Mouse (Mus musculus): ENCODE measurements at regions not wholly inside any gene's neighbourhood (a gene's known extent, or its start where the extent isn't known, plus 50 kb on each side); places are given as distances from the start of the nearest gene placed in this dataset.
"Not testable (repeated sequence)": the region's sequence is repeated elsewhere in the genome, so short reads cannot be mapped to it uniquely, and the experiment has no call there.

DNA sequence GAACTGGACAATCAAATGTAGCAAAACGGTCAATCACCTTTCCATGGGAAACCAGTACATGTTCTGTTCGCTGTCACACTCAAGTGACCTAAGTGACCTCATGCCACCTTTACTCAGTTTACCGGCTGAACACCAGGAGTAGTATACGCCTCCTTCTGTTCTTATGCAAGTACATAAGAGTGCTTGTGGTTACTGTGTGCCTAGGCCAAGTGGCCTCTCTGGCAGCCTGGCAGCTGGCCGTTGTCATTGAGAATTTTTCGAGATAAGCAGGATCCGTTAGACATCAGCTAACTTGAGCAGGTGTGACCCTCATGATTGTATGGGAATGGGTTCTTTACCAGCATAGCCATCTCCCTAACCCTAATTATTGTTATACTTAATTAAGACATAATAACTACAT is 167.5 kb downstream of the Tomm20 start:
- DNase-seq (ENCODE audit: low read depth in 2 of 2, low spot score in 2 of 2): no peak

DNA sequence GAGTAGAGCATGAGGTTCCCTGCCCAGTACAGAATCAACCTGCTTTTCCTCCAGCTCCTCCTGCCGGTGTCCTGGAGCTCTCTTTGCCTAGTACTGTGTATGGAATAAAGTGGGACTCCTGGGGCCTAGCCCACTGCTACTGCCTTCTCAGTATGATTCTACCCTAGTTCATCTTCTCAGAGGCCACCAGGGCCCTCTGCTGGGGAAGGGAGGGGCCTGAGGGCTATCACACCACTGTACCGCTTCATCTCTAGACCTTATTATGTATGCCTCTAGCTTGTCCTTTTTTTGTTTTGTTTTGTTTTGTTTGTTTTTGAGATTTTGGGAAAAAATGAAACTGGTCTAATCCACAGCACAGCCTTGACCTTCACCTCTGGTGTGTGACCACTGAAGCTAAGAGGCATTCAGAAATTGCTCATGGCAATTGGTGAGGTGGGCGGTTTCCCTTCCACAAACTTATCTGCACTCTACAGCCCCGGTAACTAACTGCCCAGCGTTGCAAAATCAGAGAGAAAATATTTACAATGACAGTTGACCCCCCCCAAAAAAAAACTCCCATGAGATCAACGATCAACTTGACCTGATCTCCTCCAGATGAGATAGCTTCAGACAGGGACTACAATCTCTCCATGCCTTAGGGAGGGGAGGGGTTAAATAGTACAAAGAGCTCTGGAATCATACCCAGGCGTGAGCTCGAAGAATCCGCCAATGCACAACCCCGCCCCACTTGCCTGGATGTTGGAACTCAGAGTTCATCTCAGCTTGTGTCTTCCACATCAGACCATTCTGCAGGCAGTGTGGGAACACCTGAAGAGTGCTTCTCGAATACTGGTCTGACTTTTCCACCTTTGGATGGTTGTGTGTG is 168.8 kb downstream of the Tomm20 start:
- no peak for DNase-seq (ENCODE audit: low read depth in 2 of 2, low spot score in 2 of 2)

DNA sequence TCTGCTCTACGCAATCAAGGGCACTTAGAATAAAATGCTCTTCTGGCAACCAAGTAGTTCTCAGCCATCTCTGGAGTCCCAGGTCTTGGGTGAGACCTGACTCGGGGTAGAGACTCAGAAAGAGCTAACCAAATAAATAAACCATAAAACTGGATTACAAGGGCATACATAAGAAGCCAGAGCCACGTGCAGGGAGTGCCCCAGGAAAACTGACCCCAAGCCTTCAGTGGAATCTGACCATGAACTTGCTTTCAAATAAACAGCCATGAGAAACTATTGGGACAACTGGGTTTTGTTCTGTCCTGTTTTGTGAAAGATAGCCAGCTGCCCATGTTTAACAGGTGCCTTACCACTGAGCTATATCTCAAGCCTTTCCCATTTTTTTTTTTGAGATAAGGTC is 170.3 kb downstream of the Tomm20 start:
- no peak for DNase-seq (ENCODE audit: low read depth in 2 of 2, low spot score in 2 of 2)

DNA sequence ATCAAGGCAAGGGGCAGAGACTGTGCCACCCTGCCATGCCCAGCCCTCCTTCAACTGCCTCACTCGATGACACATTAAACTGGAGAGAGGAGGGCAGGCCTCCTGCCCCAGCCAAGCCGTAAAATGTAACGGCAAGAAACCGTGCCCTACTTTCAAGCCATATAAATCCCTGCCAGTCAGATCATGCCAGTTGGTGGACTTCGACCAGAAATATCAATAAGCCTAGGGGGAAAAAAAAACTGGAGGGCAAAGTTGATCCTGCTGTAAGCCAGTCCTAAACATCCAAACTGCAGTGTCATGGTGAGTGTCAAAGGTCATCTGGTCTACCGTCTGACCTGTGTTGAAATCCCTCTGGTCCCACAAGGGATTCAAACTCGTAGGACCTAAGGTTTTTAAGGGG is 170.8 kb downstream of the Tomm20 start:
- DNase-seq (ENCODE audit: low read depth in 2 of 2, low spot score in 2 of 2): no peak

DNA sequence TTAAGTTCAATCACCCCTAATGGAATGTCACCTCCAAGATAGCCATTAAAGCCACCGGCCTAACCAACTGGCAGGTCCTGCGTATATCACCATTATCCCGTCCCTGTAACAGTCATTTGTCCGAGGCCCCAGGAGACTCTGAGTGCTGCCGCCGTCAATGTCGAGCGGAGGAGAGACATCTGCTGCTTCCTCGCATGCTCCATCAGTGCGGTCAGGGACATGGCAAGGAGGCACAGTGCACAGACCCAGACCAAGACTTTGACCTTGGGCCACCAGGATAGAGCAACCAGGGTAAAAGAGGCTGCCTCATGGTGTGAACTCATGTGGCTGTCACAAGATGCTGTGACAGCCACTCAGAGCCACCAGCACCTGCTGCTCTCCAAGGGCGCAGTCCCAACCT is 172.9 kb downstream of the Tomm20 start:
- DNase-seq (ENCODE audit: low read depth in 2 of 2, low spot score in 2 of 2): no peak

DNA sequence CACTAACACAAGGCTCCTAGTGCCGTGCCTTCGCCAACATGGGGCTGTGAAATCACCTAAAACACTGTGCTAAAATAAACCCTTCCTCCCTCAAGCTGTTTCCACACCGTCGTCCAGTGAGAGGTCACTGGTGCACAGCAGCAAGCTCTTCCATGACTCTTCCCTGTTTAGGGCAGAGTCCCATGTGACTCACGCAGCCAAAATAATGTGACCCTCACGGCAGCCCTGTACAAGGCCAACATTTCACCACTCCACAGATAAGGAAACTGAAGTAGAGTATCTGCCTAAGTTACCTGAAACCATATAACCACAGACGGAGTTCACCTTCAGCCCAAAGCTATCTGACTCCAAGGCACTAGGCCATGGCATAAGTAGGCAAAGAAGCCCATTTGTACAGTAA is 173.4 kb downstream of the Tomm20 start:
- DNase-seq (ENCODE audit: low read depth in 2 of 2, low spot score in 2 of 2): no peak

DNA sequence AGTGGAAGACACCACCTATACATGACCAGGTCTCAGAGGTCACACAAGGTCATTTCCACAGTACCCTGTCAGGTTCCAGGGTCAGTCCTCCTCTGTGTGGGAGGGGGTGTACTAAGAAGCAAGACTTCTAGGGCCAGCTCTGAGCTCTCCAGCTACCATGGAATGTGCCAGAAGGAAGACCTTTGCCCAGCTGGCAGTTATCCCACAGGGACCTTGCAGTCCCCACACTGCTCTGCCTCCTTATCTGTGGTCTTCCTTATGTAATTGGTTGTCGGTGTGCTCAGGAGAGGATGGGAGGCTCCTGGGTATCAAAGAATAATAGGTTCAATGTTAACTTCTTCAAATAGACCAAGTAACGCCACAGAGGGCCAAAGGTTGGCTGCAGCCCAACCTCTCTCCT is 175.3 kb downstream of the Tomm20 start:
- not testable (repeated sequence) for DNase-seq (ENCODE audit: low read depth in 2 of 2, low spot score in 2 of 2)

DNA sequence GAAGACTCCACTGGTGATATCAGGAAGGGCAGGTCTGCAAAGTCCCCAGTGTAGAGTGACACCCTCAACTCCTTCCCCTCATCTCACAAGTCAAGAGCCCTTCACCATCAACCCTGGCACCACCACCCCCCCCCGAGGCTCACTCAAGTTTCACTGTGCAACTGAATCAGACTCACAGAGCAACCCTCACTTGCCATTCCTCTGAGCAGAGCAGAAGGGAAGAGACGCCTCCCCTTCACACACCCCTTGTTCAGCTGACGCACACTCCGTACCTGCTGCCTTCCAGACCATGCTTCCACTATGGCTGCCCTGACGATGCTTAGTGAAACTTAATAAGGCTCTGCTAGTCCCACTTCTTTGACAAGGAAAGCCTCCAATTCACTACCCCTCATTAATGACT is 174.4 kb upstream of the Irf2bp2 start:
- DNase-seq (ENCODE audit: low read depth in 2 of 2, low spot score in 2 of 2): no peak

DNA sequence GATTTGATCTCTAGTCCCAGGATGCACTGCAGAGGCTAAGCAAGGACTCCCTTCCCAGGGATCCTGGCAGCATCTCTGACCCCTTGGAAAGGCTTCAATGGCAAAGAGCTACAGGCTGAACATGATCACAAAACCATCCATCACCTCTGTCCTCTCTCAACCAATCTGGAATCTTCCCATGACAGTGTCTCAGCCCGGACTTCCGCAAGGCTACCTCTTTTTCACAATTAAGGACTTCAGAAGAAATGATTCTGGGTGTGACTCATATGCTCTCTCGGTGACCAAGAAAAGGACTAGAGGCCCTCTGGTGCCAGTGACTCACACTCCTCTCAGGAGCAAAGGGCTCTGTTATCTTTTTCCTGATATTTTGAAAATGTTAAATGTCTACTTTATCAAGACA is 173.6 kb upstream of the Irf2bp2 start:
- no peak for DNase-seq (ENCODE audit: low read depth in 2 of 2, low spot score in 2 of 2)

DNA sequence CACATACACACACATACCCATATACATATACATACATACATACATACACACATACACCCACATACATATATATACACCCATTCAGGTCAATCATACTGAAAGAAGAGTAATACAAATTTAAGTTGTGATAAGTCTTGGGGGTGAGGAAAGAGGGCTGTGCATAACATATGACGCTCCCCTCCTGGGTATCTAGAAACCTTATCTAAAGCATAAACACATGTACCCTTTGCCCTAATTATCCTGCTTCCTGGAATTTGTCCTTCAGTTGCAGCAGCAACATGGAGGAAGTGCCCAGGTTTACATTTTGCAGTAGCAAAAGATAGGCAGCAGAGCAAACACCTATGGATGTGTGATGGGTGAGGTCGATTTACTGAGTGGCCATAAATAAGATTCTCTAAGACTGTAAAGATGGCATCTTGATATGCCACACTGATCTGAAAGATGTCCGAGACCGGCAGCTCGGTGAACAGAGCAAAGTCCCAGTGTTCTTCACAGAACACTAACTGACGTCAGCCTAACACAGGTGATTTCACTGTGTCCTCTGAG is 172.0 kb upstream of the Irf2bp2 start:
- DNase-seq (ENCODE audit: low read depth in 2 of 2, low spot score in 2 of 2): no peak

DNA sequence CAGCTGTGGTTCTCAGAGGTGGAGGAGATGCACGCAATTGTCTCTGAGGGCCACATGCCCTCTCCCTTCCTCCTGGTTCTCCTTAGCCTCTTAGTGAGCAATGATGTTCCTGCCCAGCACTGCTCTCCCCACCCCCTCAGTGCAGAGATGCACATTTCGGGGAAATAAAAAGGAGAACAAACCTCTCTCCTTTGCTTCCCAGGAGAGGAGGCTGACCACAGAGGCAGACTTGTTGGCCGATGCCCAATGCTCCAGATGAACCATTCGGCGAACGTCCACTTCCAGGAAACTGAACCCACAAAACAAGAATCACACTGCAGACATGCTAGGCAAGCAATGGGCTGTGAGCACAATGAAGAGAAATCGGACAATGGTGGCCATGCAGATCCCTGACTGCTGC is 169.8 kb upstream of the Irf2bp2 start:
- DNase-seq (ENCODE audit: low read depth in 2 of 2, low spot score in 2 of 2): no peak

DNA sequence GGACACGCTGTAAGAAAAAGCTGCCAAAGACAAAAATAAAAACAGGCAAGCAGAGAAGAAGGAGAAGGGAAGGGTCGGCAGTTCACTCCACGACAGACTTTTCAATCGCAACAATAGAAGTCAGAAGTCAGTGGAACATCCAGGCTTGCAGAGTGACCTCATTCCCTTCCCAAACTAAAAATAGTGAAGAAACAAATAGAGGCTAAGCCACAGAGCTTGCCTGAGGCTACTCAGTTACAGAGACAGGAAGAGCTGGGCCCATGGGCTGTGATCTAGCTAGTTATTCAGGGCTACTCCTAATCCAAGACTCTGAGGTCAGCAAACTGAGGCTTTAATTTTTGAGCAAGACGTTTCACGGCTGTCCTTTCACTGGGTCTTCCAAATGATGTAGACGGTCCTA is 165.9 kb upstream of the Irf2bp2 start:
- no peak for DNase-seq (ENCODE audit: low read depth in 2 of 2, low spot score in 2 of 2)

DNA sequence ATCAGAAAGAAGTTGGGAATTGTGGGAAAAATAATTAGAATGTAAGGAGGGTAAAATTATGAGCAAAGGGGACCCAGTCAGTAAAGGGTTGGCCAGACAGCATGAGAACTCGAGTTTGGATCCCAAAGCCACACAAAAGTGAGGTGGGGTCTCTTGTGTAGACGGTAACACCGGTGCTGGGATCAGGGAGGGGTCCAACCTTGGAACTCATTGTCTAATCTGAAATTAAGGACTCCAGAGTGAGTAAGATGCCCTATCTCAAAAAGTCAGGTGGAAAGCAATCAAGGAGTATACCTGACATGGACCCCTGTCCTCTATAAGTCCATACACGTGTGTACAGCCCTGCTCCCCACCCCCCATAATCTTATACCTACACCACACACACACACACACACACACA is 165.2 kb upstream of the Irf2bp2 start:
- no peak for DNase-seq (ENCODE audit: low read depth in 2 of 2, low spot score in 2 of 2)

DNA sequence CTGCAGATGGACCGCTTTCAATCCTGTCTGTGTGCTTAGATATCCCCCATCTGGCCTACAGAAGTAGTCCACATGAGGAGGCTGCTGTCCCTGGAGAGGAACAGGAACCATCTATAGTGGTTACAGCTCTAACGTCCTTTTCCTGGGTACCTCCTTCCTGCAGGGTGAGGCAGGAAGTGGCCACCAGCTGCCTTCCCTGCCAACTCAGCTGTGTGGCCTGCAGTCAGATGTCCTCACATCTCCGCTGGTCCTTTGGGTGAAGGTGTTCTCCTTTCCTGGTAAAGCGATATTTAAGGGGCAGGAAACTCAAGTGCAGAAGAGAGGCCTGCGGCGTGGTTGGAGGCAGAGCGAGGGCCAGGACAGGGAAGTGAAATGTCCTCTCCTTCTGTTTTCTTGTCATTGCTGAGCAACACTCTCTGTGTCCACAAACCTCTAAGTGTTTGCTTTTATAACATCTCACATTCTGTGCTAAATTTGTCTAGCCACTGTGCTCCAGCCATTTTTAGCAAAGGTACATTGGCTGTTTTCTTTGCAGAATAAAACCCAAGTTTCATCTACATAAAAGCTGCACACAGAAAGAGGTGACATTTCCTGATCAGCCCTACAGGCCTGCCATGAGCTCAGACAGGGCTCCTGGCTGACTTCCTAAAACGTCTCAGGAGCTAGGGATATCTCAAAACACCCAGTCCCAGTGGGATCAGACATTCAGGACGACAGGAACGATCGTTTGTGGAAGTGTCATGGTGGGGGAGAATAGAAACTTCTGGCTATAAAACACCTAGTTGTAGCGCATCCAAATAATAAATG is 164.4 kb upstream of the Irf2bp2 start:
- DNase-seq (ENCODE audit: low read depth in 2 of 2, low spot score in 2 of 2): peak; percentile 28 to 41

DNA sequence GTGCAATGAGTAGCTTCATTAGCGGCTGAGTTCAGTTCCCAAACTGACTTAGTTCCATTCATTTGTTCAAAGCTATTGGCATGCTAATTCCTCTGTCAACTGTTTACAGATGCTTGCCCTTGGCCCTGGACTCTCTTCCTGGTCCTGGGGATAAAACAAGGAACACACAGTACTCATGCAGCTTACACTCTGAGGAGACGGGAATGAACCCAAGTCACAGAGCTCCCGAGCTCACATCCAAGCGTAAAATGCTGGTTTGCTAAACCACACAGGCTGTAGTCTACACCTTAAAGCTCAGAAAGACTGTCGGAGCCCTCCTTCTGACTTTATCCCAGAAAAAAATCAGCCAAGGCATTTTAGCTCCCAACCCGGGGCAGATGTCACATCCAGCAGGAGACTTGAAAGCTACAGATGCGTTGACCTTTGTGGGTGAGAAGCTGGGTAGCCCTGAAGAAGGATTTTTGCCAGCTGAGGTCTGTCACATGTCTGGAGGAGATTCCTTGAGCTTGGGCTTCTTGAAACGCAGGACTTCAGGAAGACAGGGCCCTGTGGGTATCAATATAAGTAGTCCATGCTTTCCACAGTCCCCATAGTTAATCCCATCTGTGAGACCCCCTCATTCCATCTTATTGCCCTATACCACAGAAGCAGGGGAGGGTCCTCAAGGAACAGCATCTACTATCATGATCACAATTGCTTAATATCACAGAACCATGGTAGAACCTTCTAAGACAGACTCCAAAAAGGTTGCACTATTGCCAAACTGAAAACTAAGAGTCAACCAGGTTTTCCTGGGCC is 162.7 kb upstream of the Irf2bp2 start:
- DNase-seq (ENCODE audit: low read depth in 2 of 2, low spot score in 2 of 2): no peak

DNA sequence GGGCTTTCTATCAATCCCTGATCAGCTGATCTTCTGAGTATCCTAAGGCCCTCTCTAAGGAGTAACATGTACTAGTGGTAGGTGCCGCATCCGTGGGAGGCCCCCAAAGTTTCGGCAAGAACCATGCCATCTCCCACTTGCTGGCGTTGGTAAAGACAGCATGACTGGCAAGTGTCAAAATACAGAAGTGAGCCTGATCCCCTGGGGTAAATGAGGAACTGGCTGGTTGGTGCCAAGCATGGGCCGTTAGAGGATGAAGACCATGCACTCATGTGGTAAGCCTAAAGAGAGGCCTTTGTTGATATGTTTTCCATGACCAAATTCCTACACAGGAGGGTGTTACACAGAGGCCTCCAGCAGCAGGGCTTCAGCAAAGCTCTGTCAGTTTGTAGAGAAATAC is 161.9 kb upstream of the Irf2bp2 start:
- DNase-seq (ENCODE audit: low read depth in 2 of 2, low spot score in 2 of 2): no peak

DNA sequence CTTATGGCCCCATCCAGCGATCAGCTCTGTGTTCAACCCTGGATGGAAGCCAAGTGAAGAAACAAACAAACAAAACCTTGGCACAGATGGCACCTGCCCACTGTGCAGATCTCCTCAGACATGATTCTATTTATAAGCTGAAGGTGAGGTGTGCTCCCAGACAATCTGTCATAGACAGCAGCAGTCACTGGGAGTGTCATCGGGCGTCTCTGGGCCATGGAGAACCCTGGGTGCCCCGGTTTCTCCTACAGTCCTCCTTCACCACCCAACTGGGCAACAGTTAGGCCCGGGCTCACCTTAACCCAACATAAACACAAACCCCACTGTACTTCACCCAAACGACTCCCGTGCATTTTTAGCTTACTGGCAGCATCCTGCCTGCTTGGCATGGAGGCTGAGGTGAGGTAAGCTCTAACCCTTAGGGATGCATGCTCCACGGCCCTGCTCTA is 160.6 kb upstream of the Irf2bp2 start:
- no peak for DNase-seq (ENCODE audit: low read depth in 2 of 2, low spot score in 2 of 2)

DNA sequence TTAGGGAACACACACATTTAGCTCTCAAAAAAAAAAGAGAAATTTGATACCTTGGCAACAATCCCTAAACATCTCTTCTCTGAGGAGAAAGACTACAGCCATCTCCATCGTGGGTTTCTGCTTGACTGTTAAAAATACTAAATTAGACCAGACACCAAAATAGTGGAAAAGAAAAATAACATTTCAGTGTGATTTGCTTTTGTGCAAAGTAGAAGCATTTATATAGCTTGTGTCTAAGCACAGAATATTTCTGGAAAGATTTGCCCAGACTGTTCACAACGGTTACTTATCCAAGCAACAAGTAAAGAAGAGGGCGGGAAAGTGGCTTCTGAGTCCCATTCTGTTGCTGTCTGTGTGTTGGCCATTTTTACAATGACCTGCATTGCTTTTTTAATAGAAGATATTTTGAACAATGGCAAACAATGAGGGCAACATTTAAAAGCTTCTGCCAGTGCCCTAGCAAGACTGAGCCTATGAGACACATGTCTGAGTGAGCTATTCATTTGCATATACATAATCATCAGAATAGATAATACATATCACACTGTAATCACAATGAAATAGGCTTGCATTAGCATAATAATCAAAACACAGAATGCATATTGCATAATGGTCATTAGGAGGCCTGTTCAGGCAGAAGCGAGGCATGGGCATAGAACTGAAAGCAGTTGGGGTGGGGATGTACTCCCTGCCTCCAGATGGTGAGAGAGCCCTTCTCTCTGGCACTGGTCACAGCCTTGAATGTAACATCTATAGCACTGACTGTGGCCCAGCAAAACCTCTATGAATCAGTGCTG is 159.5 kb upstream of the Irf2bp2 start:
- DNase-seq (ENCODE audit: low read depth in 2 of 2, low spot score in 2 of 2): no peak

DNA sequence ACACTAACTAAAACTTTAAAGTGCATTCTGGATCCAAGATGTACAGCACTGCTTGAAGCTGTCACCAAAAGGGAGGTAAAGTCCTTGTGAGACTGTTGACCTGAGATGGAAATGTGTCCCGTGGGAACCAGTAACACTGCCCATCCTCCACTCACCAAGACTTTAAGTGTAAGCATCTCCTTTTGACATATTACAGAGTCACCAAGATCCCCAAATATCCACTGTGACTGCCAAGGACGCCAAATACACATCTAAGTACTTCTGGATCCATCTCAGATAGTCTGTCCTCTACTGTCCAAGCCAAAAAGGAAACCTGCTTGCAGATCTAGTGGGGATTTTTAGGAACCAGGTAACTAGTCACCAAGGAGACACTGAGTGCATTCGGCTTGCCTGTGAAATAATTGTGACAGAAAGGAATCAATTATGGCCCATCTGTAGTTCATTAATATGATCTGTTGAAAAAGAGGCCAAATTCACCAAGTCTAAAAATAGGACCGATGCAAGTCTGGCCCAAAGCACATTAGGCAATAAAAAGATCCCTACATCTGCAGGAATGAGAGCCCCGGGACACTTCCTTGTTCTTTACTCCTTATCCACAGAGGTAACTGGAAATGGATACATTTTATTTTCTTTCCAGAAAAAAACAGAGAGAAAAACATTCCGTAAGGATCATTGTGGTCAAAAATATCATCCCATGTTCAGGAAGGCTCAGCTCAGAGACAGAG is 157.8 kb upstream of the Irf2bp2 start:
- DNase-seq (ENCODE audit: low read depth in 2 of 2, low spot score in 2 of 2): no peak
